Mouse (Mus musculus) ES-Bruce4 (cell line): ENCODE measurements around the gene Fat3. TPM values are rescaled to one million over a fixed set of nuclear protein-coding genes. Genes with fewer than 3 reads are reported as not detected.

Experiments used
- H3K27ac ChIP-seq: 2 replicates; pipeline ENCODE4 v1.5.1; 2012; ENCODE audit warnings: low read length, inconsistent platforms; ENCODE audit not compliant: insufficient read depth
- H3K27me3 ChIP-seq: 2 replicates; pipeline ENCODE4 v1.6.1; 2012; ENCODE audit warnings: mild to moderate bottlenecking, low read length, inconsistent platforms; ENCODE audit not compliant: control insufficient read depth, poor library complexity, insufficient read depth, severe bottlenecking
- H3K36me3 ChIP-seq: 2 replicates; pipeline ENCODE4 v1.6.1; 2012; ENCODE audit warnings: inconsistent platforms, mild to moderate bottlenecking, low read length, moderate library complexity; ENCODE audit not compliant: control insufficient read depth, poor library complexity, insufficient read depth, severe bottlenecking
- H3K4me1 ChIP-seq: one replicate; pipeline ENCODE4 v1.8.1; 2011; ENCODE audit warnings: low read length; ENCODE audit not compliant: control insufficient read depth, insufficient read depth
- H3K4me3 ChIP-seq: 2 replicates; pipeline ENCODE4 v1.5.1; 2011; ENCODE audit warnings: low read depth, mild to moderate bottlenecking, low read length
- H3K9ac ChIP-seq: 2 replicates; pipeline ENCODE4 v1.6.1; 2012; ENCODE audit warnings: low read depth, mild to moderate bottlenecking, inconsistent platforms; ENCODE audit not compliant: poor library complexity, severe bottlenecking
- H3K9me3 ChIP-seq: replicated peaks from 2 replicates; pipeline ENCODE4 v1.6.1; 2012; ENCODE audit warnings: mild to moderate bottlenecking, low read length, inconsistent platforms; ENCODE audit not compliant: control insufficient read depth, poor library complexity, insufficient read depth, severe bottlenecking
- CTCF ChIP-seq: IDR thresholded peaks from one replicate; pipeline ENCODE4 v1.8.1; 2011; ENCODE audit warnings: low read depth, low read length
- EP300 ChIP-seq: IDR thresholded peaks from 2 replicates; pipeline ENCODE4 v1.6.1; 2011; ENCODE audit warnings: low read depth, low read length; ENCODE audit not compliant: insufficient read depth
- POLR2A ChIP-seq: IDR thresholded peaks from one replicate; pipeline ENCODE4 v1.8.1; 2011; ENCODE audit warnings: low read length; ENCODE audit not compliant: insufficient read depth
- polyA plus RNA-seq: library from polyadenylated mRNA; stranded (reverse); fragments of >200 nt; gene quantifications from 2 replicates; pipeline ENCODE4 v1.2.4, GENCODE M21; 2011; ENCODE audit warnings: low read depth; ENCODE audit not compliant: missing spikeins, insufficient read depth, insufficient read length

Gene Fat3
- polyA plus RNA-seq, 1 experiment = 0.12 TPM

- H3K36me3 ChIP-seq = no peaks in the 10 kb centered on the region
- H3K9ac ChIP-seq = no peak overlapping the region
- TF ChIP-seq CTCF = no peak
- TF ChIP-seq POLR2A = no peak
- TF ChIP-seq EP300 = no peak
- H3K9me3 ChIP-seq = 0 out of 2 replicates have a peak, but pooled peaks cover 3% of the 10 kb centered on the region
- no peaks in the 10 kb centered on the region for H3K27me3 ChIP-seq
- no peak overlapping the region for H3K27ac ChIP-seq
- no peaks in the 10 kb centered on the region for H3K4me1 ChIP-seq
- no peak overlapping the region for H3K4me3 ChIP-seq
Observed at GRCm38 (mm10) chr9:16074664-16075063, 426.4 kb downstream of the Fat3 start.

GRCm38 (mm10) chr9:16074116-16074515, 427.0 kb downstream of the Fat3 start:
- Histone ChIP-seq H3K4me3 (no peak overlapping the region), H3K27ac (no peak overlapping the region), H3K36me3 (no peaks in the 10 kb centered on the region), H3K4me1 (no peaks in the 10 kb centered on the region), H3K27me3 (no peaks in the 10 kb centered on the region), H3K9me3 (0 out of 2 replicates have a peak, but pooled peaks cover 3% of the 10 kb centered on the region), H3K9ac (no peak overlapping the region)
- TF ChIP-seq CTCF (no peak), POLR2A (no peak), EP300 (no peak)

- no peaks in the 10 kb centered on the region for H3K36me3 ChIP-seq
- H3K27me3 ChIP-seq = no peaks in the 10 kb centered on the region
- no peak overlapping the region for H3K9ac ChIP-seq
- no peak overlapping the region for H3K27ac ChIP-seq
- no peaks in the 10 kb centered on the region for H3K9me3 ChIP-seq
- no peaks in the 10 kb centered on the region for H3K4me1 ChIP-seq
- TF ChIP-seq POLR2A = no peak
- no peak for TF ChIP-seq EP300
- no peak for TF ChIP-seq CTCF
- no peak overlapping the region for H3K4me3 ChIP-seq
Observed at GRCm38 (mm10) chr9:16063447-16063846, 437.6 kb downstream of the Fat3 start.

- H3K9ac ChIP-seq = no peak overlapping the region
- H3K27me3 ChIP-seq = no peaks in the 10 kb centered on the region
- TF ChIP-seq CTCF (no peak), EP300 (no peak), POLR2A (no peak)
- H3K27ac ChIP-seq = no peak overlapping the region
- no peaks in the 10 kb centered on the region for H3K9me3 ChIP-seq
- no peak overlapping the region for H3K4me3 ChIP-seq
- H3K36me3 ChIP-seq = no peaks in the 10 kb centered on the region
- H3K4me1 ChIP-seq = no peaks in the 10 kb centered on the region
Observed at GRCm38 (mm10) chr9:16062472-16062871, 438.6 kb downstream of the Fat3 start.

GRCm38 (mm10) chr9:16046686-16047085, 454.4 kb downstream of the Fat3 start:
- Histone ChIP-seq H3K36me3 (no peaks in the 10 kb centered on the region), H3K27me3 (no peaks in the 10 kb centered on the region), H3K4me3 (no peak overlapping the region), H3K4me1 (no peaks in the 10 kb centered on the region), H3K9ac (no peak overlapping the region), H3K9me3 (no peaks in the 10 kb centered on the region), H3K27ac (no peak overlapping the region)
- TF ChIP-seq EP300 = no peak
- no peak for TF ChIP-seq CTCF
- TF ChIP-seq POLR2A = no peak

- Histone ChIP-seq H3K36me3 (no peaks in the 10 kb centered on the region), H3K27me3 (no peaks in the 10 kb centered on the region), H3K9me3 (no peaks in the 10 kb centered on the region), H3K4me1 (no peaks in the 10 kb centered on the region), H3K4me3 (no peak overlapping the region), H3K27ac (no peak overlapping the region), H3K9ac (no peak overlapping the region)
- no peak for TF ChIP-seq CTCF
- TF ChIP-seq EP300 = no peak
Observed at GRCm38 (mm10) chr9:16037375-16037774, 463.7 kb downstream of the Fat3 start.

- no peak overlapping the region for H3K4me3 ChIP-seq
- no peaks in the 10 kb centered on the region for H3K36me3 ChIP-seq
- TF ChIP-seq EP300 = no peak
- TF ChIP-seq CTCF = no peak
- no peak for TF ChIP-seq POLR2A
Observed at GRCm38 (mm10) chr9:16036346-16036745, 464.7 kb downstream of the Fat3 start.

More at GRCm38 (mm10) chr9:16036346-16036745, 464.7 kb downstream of the Fat3 start:
- Histone ChIP-seq H3K27ac (no peak overlapping the region), H3K27me3 (no peaks in the 10 kb centered on the region), H3K9ac (no peak overlapping the region), H3K9me3 (no peaks in the 10 kb centered on the region), H3K4me1 (no peaks in the 10 kb centered on the region)
